Mouse (Mus musculus) stomach, embryonic 15.5 days (tissue): ENCODE measurements around the gene Clpsl2. TPM values are rescaled to one million over a fixed set of nuclear protein-coding genes. Genes with fewer than 3 reads are reported as not detected.

Experiments
- ATAC-seq: fragments of 200-750 bp; cut with Nextera tagmentation; 2 replicates; pipeline ENCODE4 v1.8.0; 2017; ENCODE audit warnings: low read depth, moderate number of reproducible peaks, moderate TSS enrichment; ENCODE audit not compliant: insufficient read depth, low FRiP score
- H3K27ac ChIP-seq: fragments of 300-500 bp; sonication (generic); 2 replicates; pipeline ENCODE4 v1.5.1; 2015; ENCODE audit warnings: mild to moderate bottlenecking, inconsistent platforms
- H3K27me3 ChIP-seq: fragments of 300-500 bp; sonication (generic); replicated peaks from 2 replicates; pipeline ENCODE4 v1.6.1; 2015; ENCODE audit warnings: inconsistent platforms
- H3K36me3 ChIP-seq: fragments of 300-500 bp; sonication (generic); 2 replicates; pipeline ENCODE4 v1.6.1; 2015; ENCODE audit warnings: inconsistent platforms
- H3K4me1 ChIP-seq: fragments of 300-500 bp; sonication (generic); 2 replicates; pipeline ENCODE4 v1.6.1; 2015; ENCODE audit warnings: inconsistent platforms
- H3K4me2 ChIP-seq: fragments of 300-500 bp; sonication (generic); 2 replicates; pipeline ENCODE4 v1.6.1; 2015; ENCODE audit warnings: mild to moderate bottlenecking, inconsistent platforms
- H3K4me3 ChIP-seq: fragments of 300-500 bp; sonication (generic); replicated peaks from 2 replicates; pipeline ENCODE4 v1.5.1; 2015; ENCODE audit warnings: inconsistent platforms
- H3K9ac ChIP-seq: fragments of 300-500 bp; sonication (generic); 2 replicates; pipeline ENCODE4 v1.6.1; 2015; ENCODE audit warnings: inconsistent platforms
- H3K9me3 ChIP-seq: fragments of 300-500 bp; sonication (generic); 2 replicates; pipeline ENCODE4 v1.6.1; 2016; ENCODE audit warnings: inconsistent platforms
- WGBS: fragments of 180-500 bp; shearing (Covaris S2); methylation state at CpG from one replicate; pipeline ENCODE4 v1.1.7; 2015; 5-methylcytosine and 5-hydroxymethylcytosine counted together
- polyA plus RNA-seq: library from polyadenylated mRNA; unstranded; fragments of >200 nt; fragmentation: Nextera tagmentation; extraction: Ambion mirVana; gene quantifications from 2 replicates; pipeline ENCODE4 v1.2.1, GENCODE M21; 2015

The Clpsl2 gene
- polyA plus RNA-seq, 1 experiment from 2014 or later, result not detected

- H3K9me3 ChIP-seq, result no peaks in the 10 kb centered on the region
- no peaks in the 10 kb centered on the region for H3K36me3 ChIP-seq
- peaks cover 8% of the 10 kb centered on the region for H3K4me1 ChIP-seq
- WGBS, result 77% methylated on average over 7 of the region's 7 CpGs
- ATAC-seq, result no peak
- no peak overlapping the region for H3K4me3 ChIP-seq
- H3K4me2 ChIP-seq, result no peak overlapping the region
- no peak overlapping the region for H3K9ac ChIP-seq
- H3K27me3 ChIP-seq, result 0 out of 2 replicates have a peak, but pooled peaks cover 3% of the 10 kb centered on the region
- no peak overlapping the region for H3K27ac ChIP-seq
Measured at GRCm38 (mm10) chr17:28572521-28572920, 23.3 kb downstream of the Clpsl2 start.

DNA sequence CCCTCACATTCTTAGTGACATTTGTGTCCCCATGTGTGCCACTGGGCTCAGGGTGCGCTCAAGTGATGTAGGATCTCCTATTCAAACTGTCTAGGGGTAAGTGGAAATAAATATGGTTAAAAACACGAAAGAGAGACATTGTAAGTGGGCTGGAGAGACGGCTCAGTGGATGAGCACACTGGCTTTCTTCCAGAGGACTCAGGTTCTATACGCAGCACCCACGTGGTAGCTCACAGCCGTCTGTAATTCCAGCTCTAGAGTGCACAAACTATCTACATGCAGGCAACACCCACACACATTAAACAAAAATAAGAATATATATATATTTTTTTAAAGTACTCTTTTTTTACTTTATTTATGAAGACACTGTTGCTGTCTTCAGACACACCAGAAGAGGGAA is 23.7 kb downstream of the Clpsl2 start:
- Histone ChIP-seq H3K9ac (no peak overlapping the region), H3K27me3 (0 out of 2 replicates have a peak, but pooled peaks cover 3% of the 10 kb centered on the region), H3K27ac (no peak overlapping the region), H3K4me1 (peaks cover 8% of the 10 kb centered on the region), H3K9me3 (no peaks in the 10 kb centered on the region), H3K4me2 (no peak overlapping the region), H3K4me3 (no peak overlapping the region), H3K36me3 (no peaks in the 10 kb centered on the region)
- no peak for ATAC-seq
- WGBS, result 82% methylated on average over 6 of the region's 6 CpGs

GRCm38 (mm10) chr17:28575244-28576125 is 26.3 kb downstream of the Clpsl2 start, which contains the start of gene Lhfpl5:
Lhfpl5 (plus strand) TSS chr17:28575641.
- Histone ChIP-seq H3K9me3 (no peaks in the 10 kb centered on the region), H3K4me1 (peaks cover 8% of the 10 kb centered on the region), H3K4me3 (peak within 1 kb of the TSS; percentile 27), H3K27ac (no peak within 1 kb of the TSS), H3K4me2 (peak within 1 kb of the TSS; percentile 62), H3K27me3 (0 out of 2 replicates have a peak, but pooled peaks cover 3% of the 10 kb centered on the region), H3K36me3 (no peaks in the 10 kb centered on the region), H3K9ac (no peak within 1 kb of the TSS)
- ATAC-seq, result peak; percentile 79
- WGBS, result 14% methylated on average over 48 of the region's 50 CpGs

GRCm38 (mm10) chr17:28580396-28580795 is 31.2 kb downstream of the Clpsl2 start:
- Histone ChIP-seq H3K9me3 (no peaks in the 10 kb centered on the region), H3K36me3 (no peaks in the 10 kb centered on the region), H3K4me1 (peaks cover 6% of the 10 kb centered on the region), H3K4me3 (no peak overlapping the region), H3K4me2 (no peak overlapping the region), H3K27me3 (no peaks in the 10 kb centered on the region), H3K9ac (no peak overlapping the region), H3K27ac (no peak overlapping the region)
- ATAC-seq, result no peak
- 4% methylated on average over 9 of the region's 9 CpGs for WGBS

- no peaks in the 10 kb centered on the region for H3K4me1 ChIP-seq
- H3K9ac ChIP-seq, result no peak overlapping the region
- H3K9me3 ChIP-seq, result no peaks in the 10 kb centered on the region
- no peak for ATAC-seq
- no peak overlapping the region for H3K27ac ChIP-seq
- 61% methylated on average over 2 of the region's 2 CpGs for WGBS
- no peaks in the 10 kb centered on the region for H3K27me3 ChIP-seq
- no peak overlapping the region for H3K4me3 ChIP-seq
- H3K36me3 ChIP-seq, result no peaks in the 10 kb centered on the region
- no peak overlapping the region for H3K4me2 ChIP-seq
Measured at GRCm38 (mm10) chr17:28581056-28581455, 31.8 kb downstream of the Clpsl2 start.

DNA sequence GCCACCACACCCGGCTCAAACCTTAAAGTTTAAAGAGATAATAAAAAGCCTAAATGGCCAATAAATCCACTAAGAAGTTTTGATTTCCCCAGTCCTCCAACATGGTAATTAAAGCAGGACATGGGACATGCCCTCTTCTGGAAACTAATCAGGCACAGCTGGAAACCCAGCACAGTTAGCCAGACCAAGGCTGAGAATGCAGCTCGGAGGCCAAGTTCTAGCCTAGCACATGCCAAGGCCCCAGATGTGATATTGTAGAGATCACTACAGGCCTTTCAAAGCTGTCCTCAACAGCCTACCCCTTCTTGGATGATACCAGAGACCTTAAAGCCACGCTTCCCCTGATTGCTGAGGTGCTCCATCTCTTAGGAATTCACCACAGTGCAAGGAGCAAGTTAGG is 37.3 kb downstream of the Clpsl2 start:
- no peak for ATAC-seq
- Histone ChIP-seq H3K4me1 (no peaks in the 10 kb centered on the region), H3K27me3 (no peaks in the 10 kb centered on the region), H3K27ac (no peak overlapping the region), H3K4me3 (no peak overlapping the region), H3K36me3 (peaks cover 33% of the 10 kb centered on the region), H3K9ac (no peak overlapping the region), H3K4me2 (no peak overlapping the region), H3K9me3 (no peaks in the 10 kb centered on the region)
- WGBS, result 89% methylated on average over 3 of the region's 3 CpGs

GRCm38 (mm10) chr17:28588591-28588990 is 39.4 kb downstream of the Clpsl2 start:
- no peaks in the 10 kb centered on the region for H3K4me1 ChIP-seq
- peaks cover 51% of the 10 kb centered on the region for H3K36me3 ChIP-seq
- H3K9ac ChIP-seq, result no peak overlapping the region
- 72% methylated on average over 2 of the region's 2 CpGs for WGBS
- H3K9me3 ChIP-seq, result no peaks in the 10 kb centered on the region
- H3K4me2 ChIP-seq, result no peak overlapping the region
- H3K27me3 ChIP-seq, result no peaks in the 10 kb centered on the region
- H3K4me3 ChIP-seq, result no peak overlapping the region
- H3K27ac ChIP-seq, result no peak overlapping the region
- ATAC-seq, result no peak

DNA sequence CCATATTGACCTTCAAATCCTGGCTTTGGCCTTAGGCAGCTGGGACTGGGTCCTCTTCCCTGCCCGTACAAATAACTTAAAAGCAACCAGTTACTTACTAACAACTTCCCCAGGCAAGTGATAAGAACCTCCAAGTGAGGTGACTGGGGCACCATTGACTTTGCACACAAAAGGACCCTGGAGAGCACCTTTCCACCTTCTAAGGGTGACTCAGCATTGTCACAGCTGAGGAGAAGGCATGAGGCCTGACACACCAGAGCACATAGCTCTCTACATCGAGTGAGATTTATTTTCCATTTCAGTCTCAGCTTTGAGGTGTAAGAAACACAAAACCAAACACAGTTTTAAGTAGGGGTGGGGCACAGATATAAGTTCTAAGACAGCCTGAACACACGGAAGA is 41.4 kb downstream of the Clpsl2 start:
- H3K36me3 ChIP-seq, result peaks cover 56% of the 10 kb centered on the region

GRCm38 (mm10) chr17:28591476-28591875 is 42.3 kb downstream of the Clpsl2 start:
- 91% methylated on average over 5 of the region's 5 CpGs for WGBS
- no peaks in the 10 kb centered on the region for H3K9me3 ChIP-seq
- no peak overlapping the region for H3K4me3 ChIP-seq
- H3K4me1 ChIP-seq, result no peaks in the 10 kb centered on the region
- H3K36me3 ChIP-seq, result peaks cover 59% of the 10 kb centered on the region
- H3K27ac ChIP-seq, result no peak overlapping the region
- ATAC-seq, result no peak
- H3K4me2 ChIP-seq, result no peak overlapping the region
- no peak overlapping the region for H3K9ac ChIP-seq
- H3K27me3 ChIP-seq, result no peaks in the 10 kb centered on the region

More for the DNA sequence above, 41.4 kb downstream of the Clpsl2 start:
- Histone ChIP-seq H3K9me3 (no peaks in the 10 kb centered on the region), H3K4me2 (no peak overlapping the region), H3K27me3 (no peaks in the 10 kb centered on the region), H3K4me3 (no peak overlapping the region), H3K9ac (no peak overlapping the region), H3K27ac (no peak overlapping the region), H3K4me1 (no peaks in the 10 kb centered on the region)
- 77% methylated on average over 3 of the region's 3 CpGs for WGBS
- ATAC-seq, result no peak

DNA sequence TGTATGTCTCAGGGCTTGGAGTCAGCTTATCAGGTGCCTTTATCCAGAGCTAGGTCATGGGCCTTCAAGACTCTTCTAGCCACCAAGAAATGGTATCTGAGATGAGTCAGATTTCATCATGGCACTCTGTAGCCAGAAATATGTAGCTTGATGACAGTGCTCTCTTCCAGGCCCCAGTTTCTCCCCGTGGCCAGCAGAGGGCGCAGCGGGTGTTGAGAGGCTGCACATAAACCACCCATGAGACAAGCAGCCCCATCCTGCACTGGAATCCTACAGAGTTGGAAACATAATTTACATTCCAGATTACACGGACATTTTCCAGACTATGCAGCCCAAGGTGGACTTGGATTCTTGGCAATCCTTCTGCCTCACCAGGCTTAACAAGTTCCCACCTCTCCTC is 43.8 kb downstream of the Clpsl2 start:
- ATAC-seq, result no peak; the same call in 1 of the 2 replicates
- Histone ChIP-seq H3K36me3 (peaks cover 59% of the 10 kb centered on the region), H3K4me3 (no peak overlapping the region), H3K9me3 (no peaks in the 10 kb centered on the region), H3K4me2 (no peak overlapping the region), H3K4me1 (no peaks in the 10 kb centered on the region), H3K9ac (no peak overlapping the region), H3K27ac (no peak overlapping the region), H3K27me3 (no peaks in the 10 kb centered on the region)
- WGBS, result 22% methylated on average over 4 of the region's 4 CpGs

- peaks cover 56% of the 10 kb centered on the region for H3K36me3 ChIP-seq
- H3K27me3 ChIP-seq, result no peaks in the 10 kb centered on the region
- H3K9me3 ChIP-seq, result no peaks in the 10 kb centered on the region
- no peak for ATAC-seq
- 55% methylated on average over 4 of the region's 4 CpGs for WGBS
- H3K4me2 ChIP-seq, result no peak overlapping the region
- H3K4me3 ChIP-seq, result no peak overlapping the region
- no peak overlapping the region for H3K27ac ChIP-seq
- no peaks in the 10 kb centered on the region for H3K4me1 ChIP-seq
- H3K9ac ChIP-seq, result no peak overlapping the region
Measured at GRCm38 (mm10) chr17:28593965-28594364, 44.8 kb downstream of the Clpsl2 start.

DNA sequence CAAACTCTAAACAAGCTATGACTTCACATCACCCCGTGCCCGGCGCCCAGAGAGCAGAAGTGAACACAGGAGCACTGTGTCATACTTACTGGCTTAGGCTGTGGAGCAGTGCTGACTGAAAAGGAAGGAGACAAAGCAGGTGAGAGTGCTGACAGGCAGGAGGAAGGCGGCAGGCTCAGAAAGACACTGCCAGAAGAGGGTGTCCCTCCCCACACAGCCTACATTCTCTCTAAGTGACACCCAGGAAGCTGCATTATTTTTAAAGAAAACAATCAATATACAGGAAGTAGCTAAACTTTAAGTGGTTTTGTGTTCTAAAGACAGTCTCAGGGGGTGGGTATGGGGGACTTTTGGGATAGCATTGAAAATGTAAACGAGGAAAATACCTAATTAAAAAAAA is 51.6 kb downstream of the Clpsl2 start:
- no peak overlapping the region for H3K4me3 ChIP-seq
- H3K27ac ChIP-seq, result no peak overlapping the region
- no peak overlapping the region for H3K4me2 ChIP-seq
- no peaks in the 10 kb centered on the region for H3K4me1 ChIP-seq
- H3K27me3 ChIP-seq, result no peaks in the 10 kb centered on the region
- no peak for ATAC-seq
- H3K9ac ChIP-seq, result no peak overlapping the region
- no peaks in the 10 kb centered on the region for H3K9me3 ChIP-seq
- WGBS, result 80% methylated on average over 5 of the region's 5 CpGs
- peaks cover 46% of the 10 kb centered on the region for H3K36me3 ChIP-seq
